Mouse (Mus musculus) ES-Bruce4 (cell line): ENCODE results near the gene Nubp1.

Source experiments
- CTCF ChIP-seq: IDR thresholded peaks from one replicate; pipeline ENCODE4 v1.8.1; 2011; ENCODE audit warnings: low read depth, low read length
- POLR2A ChIP-seq: IDR thresholded peaks from one replicate; pipeline ENCODE4 v1.8.1; 2011; ENCODE audit warnings: low read length; ENCODE audit not compliant: insufficient read depth

DNA sequence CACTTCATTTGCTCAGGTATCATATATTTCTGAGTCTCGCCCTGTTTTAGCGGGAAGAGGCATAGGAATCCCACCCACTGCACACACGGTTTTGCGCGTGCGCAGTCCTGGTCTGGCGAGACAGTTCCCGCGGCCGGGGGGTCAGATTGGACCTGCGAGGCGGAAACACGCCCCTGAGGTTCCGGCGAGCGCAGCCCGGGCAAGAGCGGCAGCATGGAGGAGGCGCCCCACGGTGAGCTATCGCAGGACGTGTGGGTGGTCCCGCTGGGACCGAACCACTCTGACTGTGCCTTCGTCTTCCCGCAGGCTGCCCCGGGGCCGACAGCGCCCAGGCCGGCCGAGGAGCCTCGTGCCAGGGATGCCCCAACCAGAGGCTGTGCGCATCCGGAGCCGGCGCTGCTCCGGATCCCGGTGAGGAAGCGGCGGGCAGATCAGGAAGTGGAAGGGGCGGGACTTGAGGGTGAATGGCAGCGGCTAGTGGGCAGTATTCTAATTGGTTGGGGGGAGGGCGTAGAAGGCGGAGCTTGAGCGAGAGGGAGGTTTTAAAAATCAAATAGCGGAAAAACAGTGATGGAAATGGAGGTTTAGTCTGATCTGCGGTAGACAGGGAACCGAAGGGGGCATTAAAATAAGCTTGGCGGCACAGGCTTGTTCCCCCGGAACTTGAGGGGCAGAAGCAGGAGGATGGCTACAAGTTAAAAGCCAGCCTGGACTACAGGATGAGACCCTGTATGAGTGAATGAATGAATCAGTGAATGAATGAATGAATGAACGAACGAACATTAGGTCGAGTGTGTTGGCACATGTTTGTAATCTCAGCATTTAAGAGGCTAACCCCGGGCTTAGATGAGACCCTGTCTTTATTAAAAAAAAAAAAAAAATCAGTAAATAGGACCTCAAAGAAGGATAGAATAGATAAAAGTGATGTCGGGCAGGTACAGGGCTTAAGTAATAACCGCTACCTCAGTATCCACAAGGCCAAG lies at the start of gene Nubp1:
- TF ChIP-seq CTCF (no peak), POLR2A (no peak)
